Mouse (Mus musculus) cerebellum, postnatal 25 days (tissue): ENCODE results near the gene Ino80.
"Not testable (repeated sequence)": the region's sequence is repeated elsewhere in the genome, so short reads cannot be mapped to it uniquely, and the experiment has no call there.

Source experiments
- DNase-seq, 2 experiments: peaks; one replicate each; pipeline ENCODE4 v3.0.0; 2021; ENCODE audit warnings: mixed read lengths in 2 of 2

Gene Ino80

DNA sequence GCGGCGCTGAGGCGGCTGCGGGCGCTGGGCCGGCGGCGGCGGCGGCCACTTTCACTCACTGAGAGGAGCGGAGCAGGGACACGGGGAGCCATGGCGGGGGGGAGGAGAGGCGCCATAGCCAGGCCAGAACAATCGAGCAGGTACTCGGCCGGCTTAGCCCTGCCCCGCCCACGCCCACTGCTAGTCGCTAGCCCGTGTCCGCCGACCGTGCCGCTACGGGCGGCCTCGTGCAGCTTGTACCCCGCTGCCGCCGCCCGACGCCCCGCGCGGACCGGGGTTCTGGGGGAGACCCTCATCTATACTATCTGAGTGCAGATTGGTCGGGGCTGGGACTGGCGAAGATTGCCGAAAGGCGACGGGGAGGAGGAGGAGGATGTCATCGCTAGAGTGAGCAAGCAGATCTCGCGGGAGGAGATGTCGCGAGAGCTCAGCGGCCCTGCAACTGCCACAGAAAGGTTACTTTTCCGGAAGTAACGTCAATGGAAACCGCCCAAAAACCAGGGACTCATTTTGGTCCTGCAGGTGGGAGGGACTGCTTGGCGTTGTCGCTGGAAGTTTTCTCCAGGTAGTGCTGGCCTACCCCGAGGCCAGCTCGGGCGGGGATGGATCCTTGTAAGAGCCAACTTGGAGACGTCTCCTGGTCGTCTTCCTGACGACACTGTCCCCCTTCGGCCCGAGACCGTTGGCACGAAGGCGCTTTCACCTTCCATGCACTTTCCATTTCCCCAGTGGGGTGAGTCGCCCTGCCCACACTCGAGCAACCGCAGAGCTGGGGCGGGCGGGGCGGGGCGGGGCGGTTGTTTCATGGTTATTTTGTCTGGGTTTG is at the start of gene Ino80:
Ino80 (minus strand) TSS at position 117 of the 826 bp plus-strand sequence.
- DNase-seq: peak; percentile 99 to 100

GRCm38 (mm10) chr2:119525422-119525821 is 47.9 kb upstream of the Ino80 start:
- DNase-seq: no peak

GRCm38 (mm10) chr2:119523836-119524235 is 46.3 kb upstream of the Ino80 start:
- no peak for DNase-seq

DNA sequence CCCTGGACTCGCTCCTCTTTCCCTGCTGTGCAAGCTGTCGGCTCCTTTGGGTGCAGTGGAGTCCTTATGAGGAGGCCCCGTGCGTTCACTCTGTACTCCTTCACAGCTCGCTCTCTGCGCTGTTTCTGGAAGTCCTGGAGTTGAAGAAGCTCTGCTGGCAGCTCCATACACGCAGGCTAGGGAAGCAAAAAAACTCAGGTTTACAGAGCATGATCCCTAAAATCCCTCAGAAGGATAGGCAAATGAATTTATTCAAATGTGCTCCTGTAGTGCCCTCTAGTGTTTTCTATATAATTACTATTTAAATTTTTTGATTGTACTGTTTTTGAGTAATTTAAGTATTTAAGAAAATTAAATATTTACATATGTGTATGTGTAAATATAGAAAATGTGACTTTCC is 43.1 kb upstream of the Ino80 start:
- peak; percentile 4 to 5 for DNase-seq

DNA sequence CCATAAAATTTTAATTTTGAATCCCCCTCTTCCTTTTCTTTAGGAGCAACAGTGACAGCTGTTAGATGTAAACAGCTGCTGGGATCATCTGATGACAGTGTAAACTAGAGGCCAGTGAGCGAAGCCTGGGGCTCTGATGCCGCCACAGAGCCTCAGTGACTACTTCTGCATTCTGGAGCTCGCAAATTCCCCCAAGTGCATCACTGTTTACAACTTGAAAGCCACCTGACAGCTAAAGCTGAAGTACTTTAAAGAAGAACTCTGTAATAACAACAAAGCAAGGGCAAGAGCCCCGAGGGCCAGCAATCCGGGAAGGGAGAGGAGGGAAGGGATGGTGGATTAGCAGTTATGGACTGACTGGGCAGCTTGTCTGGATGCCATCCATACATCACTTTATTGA is 39.3 kb upstream of the Ino80 start:
- DNase-seq: no peak

GRCm38 (mm10) chr2:119514026-119514522 is 36.6 kb upstream of the Ino80 start:
- no peak for DNase-seq

DNA sequence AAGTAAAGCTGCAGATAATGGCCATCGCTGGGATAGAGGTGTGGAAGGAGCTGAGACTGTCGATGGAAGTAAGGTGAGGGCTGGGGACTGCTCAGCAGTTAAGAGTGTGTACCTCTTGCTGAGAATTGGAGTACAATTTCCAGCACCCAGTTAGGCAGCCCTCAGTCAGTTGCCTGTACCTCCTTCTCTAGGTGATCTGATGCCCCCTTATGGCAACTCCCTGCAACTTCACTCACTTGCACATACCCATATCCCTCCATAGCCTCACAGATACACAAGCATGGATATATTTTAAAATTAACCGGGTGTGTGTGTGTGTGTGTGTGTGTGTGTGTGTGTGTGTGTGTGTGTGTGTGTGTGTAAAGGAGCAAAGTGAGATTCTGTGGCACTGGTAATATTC is 34.8 kb upstream of the Ino80 start:
- no peak for DNase-seq

- DNase-seq: no peak
These were observed 33.4 kb upstream of the Ino80 start for GRCm38 (mm10) chr2:119510856-119511255.

DNA sequence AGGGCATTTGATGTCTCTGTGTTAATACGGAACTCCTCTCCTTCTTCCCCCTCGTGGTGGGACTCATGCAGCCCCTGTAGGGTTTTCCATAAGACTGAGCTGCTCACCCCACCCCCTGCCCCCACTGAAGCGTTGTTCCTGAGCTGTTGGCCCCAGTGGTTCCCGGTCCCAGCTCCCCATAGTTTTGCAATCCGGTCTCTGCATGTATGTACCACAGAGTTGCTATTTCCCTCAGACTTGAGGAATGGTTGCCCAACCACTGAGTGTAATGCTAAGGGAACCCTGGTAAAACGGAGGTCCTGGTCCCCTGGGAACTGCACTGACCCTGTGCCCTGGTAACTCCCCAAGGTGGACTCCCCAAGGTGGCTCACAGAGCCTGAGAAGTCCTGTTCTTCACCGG is 31.0 kb upstream of the Ino80 start:
- not testable (repeated sequence) for DNase-seq

DNA sequence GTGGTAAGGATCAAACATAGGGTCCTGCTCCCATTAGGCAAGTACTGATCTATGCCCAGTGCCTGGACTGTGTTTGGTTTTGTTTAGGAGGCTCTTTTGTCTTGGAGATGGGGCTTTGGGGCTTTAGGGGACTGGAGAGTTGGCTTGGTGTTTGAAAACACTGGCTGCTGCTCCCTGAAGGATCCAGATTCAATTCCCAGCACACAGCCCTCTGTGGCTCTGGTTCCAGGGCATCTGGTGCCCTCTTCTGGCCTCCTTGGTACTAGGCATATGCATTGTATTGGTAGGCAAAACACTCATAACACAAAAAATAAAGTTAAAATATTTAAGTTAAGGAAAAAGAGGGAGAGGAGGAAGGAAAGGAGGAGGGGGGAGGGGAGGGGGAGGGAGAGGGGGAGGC is 29.6 kb upstream of the Ino80 start:
- DNase-seq: no peak

- DNase-seq: no peak
These were observed 23.6 kb upstream of the Ino80 start for GRCm38 (mm10) chr2:119500965-119501652.

DNA sequence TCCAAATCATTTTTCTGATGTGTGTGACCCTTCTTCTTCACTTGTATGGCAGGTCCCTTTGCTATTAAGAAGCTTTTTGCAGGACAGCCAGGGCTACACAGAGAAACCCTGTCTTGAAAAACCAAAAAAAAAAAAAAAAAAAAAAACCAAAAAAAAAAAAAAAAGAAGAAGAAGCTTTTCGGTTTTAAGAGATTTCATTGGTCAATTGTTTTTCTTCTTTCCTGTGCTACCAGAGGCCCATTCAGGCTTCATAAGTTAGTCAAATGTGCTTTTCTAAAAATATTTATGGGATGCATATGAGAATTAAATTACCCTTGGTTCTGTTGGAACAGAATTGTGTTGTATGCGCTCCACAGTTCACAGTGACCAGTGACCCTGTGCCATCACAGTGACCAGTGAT is 21.4 kb upstream of the Ino80 start:
- DNase-seq: no peak

GRCm38 (mm10) chr2:119496082-119496481 is 18.6 kb upstream of the Ino80 start:
- DNase-seq: no peak

DNA sequence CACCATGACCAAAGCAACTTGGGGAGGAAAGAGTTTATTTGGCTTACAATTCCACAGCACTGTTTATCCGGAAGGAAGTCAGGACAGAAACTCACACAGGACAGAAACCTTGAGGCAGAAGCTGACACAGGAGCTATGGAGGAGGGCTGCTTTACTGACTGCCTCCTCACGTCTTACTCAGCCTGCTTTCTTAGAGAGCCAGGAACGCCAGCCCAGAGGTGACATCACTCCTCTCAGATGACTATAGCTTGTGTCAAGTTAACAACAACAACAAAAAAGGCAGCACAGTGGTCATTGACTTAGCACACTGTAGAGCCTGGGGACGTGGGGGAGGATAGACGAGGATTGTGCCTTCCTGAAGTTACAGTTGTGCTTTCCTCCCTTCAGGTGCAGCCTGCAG is 14.5 kb upstream of the Ino80 start:
- DNase-seq: no peak

- no peak for DNase-seq
These were observed 9.0 kb upstream of the Ino80 start for GRCm38 (mm10) chr2:119486488-119486887.

- no peak for DNase-seq
These were observed 4.8 kb upstream of the Ino80 start for GRCm38 (mm10) chr2:119482307-119482706.

- DNase-seq: no peak
These were observed 886 bp upstream of the Ino80 start for GRCm38 (mm10) chr2:119478397-119478749.

DNA sequence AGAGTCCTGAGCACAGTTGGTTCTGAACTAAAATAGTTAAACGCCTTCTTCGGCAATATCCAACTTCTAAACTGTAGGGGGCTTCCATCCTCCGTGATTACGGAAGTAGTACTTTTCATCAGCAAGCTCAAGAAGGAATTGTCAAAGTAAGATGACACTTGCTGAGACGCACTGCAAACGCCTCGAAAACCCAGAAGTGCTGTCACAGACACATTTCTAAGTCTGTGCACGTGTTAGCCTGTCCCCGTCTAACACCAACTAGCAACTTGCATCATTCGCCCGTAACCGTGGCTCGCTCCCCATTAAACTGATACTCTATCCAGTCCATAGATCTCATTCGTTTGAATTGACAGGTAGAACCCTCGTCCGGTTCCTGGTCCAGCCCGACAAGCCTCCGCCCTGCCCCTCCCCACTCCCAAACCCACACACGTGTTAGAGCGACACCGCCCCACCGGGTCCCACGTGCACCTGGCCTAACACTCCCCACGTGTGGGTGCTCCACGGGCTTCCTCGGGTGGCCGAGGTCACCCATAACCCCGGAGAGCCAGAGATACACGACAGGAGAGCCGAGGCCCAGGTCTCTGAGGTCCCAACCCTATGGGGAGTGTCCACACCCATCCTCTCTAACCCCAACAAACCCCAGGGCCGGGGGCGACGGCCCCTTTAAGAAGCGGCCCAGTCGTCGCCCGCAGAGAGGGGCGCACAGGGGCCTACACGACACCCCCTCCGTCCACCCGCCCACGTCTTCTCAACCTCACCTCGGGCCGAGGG is 681 bp downstream of the Ino80 start:
- peak; percentile 79 to 81 for DNase-seq

DNA sequence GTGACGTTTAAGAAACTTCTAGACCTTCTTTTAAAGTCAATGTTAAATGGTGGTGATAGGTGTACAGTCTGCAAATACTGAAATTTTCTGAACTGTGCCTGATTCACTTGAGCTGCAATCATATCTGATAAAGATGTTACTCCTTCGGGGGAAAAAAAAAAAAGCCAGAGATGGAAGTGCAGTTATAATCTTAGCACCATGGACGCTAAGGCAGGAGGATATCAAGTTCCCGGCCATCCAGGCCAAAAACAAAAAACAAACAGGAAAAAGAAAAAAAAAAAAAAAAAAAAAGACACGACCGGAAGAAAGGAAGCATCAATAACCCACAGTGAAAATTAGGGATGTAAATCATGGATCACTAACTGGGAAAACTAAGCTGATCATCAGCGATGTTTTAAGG is 1.3 kb downstream of the Ino80 start:
- DNase-seq: no peak

DNA sequence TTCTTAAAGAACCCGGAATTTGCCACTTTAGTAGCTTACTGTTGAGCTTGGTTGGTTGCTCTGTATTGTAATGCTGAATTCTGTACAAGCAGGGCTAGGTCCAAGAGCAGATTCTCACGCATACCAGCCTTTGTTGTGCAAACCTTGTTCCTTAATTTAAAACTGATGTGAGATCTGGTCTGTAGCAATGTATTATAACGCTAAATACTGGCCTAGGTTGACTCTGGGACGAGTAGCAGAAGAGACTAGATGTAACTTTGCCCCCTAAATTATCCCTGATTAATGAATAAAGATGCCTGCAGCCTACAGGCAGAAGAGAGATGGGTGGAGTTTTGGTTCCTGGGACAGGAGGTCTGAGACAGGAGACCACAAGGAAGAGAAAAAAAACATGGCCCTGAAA is 13.5 kb downstream of the Ino80 start:
- no peak for DNase-seq

DNA sequence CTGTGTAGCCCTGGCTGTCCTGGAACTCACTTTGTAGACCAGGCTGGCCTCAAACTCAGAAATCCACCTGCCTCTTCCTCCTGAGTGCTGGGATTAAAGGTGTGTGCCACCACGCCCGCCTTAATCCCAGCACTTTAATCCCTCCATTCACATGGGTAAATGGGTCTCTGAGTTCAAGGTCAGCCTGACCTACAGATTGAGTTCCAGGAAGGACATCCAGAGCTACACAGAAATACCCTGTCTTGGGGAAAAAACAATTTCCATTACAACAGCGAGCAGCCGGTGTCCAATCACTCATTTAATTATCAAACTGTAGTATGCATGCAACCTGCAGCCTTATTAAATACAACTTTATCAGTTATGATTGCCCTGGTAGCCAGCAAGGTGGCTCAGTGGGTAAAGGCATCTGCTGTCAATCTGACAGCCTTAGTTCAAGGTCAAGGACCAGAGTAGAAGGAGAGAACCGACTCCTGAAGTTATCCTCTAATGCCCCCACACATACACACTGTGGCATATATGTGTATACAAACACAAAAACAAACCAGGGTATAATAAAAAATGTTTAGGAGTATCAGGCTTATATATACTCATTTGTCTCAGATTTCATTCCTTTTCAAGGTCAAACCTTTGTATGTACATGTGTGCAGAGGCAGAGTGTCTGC is 14.2 kb downstream of the Ino80 start:
- DNase-seq: no peak

DNA sequence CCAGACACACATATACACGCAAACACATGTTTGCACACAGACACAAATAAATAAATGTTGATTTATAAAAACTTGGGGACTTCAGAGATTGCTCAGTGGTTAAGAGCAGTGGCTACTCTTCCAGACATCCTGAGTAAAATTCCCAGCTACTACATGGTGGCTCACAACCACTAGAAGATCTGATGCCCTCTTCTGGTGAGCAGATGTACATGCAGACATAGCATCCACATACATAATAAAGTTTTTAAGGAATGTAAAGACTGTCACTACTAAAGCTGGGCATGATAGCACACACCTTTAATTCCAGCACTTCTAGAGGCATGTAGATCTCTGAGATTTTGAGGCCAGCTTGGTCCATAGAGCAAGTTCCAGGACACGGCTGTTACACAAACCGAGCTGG is 16.5 kb downstream of the Ino80 start:
- DNase-seq: no peak

DNA sequence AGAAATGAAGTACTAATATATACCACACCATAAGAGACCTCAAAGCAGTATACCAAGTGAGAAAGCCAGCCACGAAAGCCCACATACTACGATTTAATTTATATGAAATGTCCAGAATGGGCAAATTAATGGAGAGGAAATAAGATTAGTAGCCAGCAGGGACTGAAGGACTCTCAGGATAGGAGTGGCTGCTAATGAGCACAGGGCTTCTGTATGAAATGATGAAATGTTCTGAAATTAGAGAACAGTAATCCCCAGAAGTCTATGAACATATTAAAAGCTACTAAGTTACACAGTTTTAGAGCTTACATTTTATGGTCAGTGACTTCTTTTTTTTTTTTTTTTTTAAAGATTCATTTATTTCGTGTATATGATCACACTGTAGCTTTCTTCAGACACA is 22.9 kb downstream of the Ino80 start:
- no peak for DNase-seq
